10 mouse cellular contexts compared by ENCODE assay signal in genomic region chr16:22789908-22790367, GRCm38 (mm10). TPM values are rescaled to one million over a fixed set of nuclear protein-coding genes. Genes with fewer than 3 reads are reported as not detected.
DNase-seq lines count a peak whose midpoint lies in the region; ATAC-seq and TF ChIP-seq lines count a peak whose summit lies in the region.
"Had no signal": no experiment of that assay in that cellular context is flagged by ENCODE, and none has a peak within 500 bp of the region (broad histone marks: within the 10 kb centered on the region; RNA-seq: fewer than 3 reads in every experiment).

No protein-coding gene starts in this region.

- H3K27ac ChIP-seq in cerebellum, adult 2 months (ENCODE audit: insufficient read depth, low read length), result peak overlapping the region; percentile 56; the same call in 1 of the 2 replicates
- no peak overlapping the region for H3K27ac ChIP-seq in neural tube, embryonic 14.5 days (ENCODE audit: low read depth, low read length)

- TF ChIP-seq CTCF in cerebellum, adult 2 months (IDR thresholded peaks at IDR 0.05; ENCODE audit: borderline replicate concordance, insufficient read depth, low read depth, low read length), result no peak

- no peak for TF ChIP-seq POLR2A in cerebellum, adult 2 months (IDR thresholded peaks at IDR 0.05; ENCODE audit: borderline replicate concordance, insufficient read depth, low read length)

- H3K4me1 ChIP-seq in cerebellum, adult 2 months (ENCODE audit: control insufficient read depth, insufficient read depth, low read length), result peaks cover 24% of the 10 kb centered on the region
- no peaks in the 10 kb centered on the region for H3K4me1 ChIP-seq in neural tube, embryonic 14.5 days (ENCODE audit: control insufficient read depth, insufficient read depth, low read length)

- no peaks in the 10 kb centered on the region for H3K36me3 ChIP-seq in neural tube, embryonic 14.5 days (ENCODE audit: control insufficient read depth, insufficient read depth, low read length)

- no peak overlapping the region for H3K9ac ChIP-seq in neural tube, embryonic 14.5 days (replicated peaks; ENCODE audit: low read depth, low read length)

- no peak overlapping the region for H3K4me2 ChIP-seq in neural tube, embryonic 14.5 days (ENCODE audit: low read depth, low read length)

- WGBS in cerebellum, adult 2 months, result 7% methylated on average over 10 of the region's 10 CpGs
- 51% methylated on average over 10 of the region's 10 CpGs for WGBS in neural tube, embryonic 14.5 days

- peak; percentile 86 for DNase-seq in brain, adult 2 months (ENCODE audit: low read depth, low spot score)
- peak; percentile 67 to 74 for DNase-seq in cerebellum, adult 2 months
- peak; percentile 79 to 88 for DNase-seq in layer of hippocampus, adult 18-20 months (ENCODE audit: low spot score in 2 of 2)
- DNase-seq in ovary, postnatal 36 days (ENCODE audit: low spot score), result no peak
- DNase-seq in kidney, postnatal 10 days, result no peak
- no peak for DNase-seq in ovary, adult 18-20 months (ENCODE audit: low spot score)
- no peak for DNase-seq in spleen, postnatal 36 days (ENCODE audit: low spot score in 2 of 2)

- no peaks in the 10 kb centered on the region for H3K9me3 ChIP-seq in neural tube, embryonic 14.5 days (ENCODE audit: control insufficient read depth, low read length)

- H3K27me3 ChIP-seq in cerebellum, adult 2 months (ENCODE audit: control insufficient read depth, insufficient read depth, low read length), result no peaks in the 10 kb centered on the region
- H3K27me3 ChIP-seq in neural tube, embryonic 14.5 days (ENCODE audit: control insufficient read depth, insufficient read depth, low read length), result no peaks in the 10 kb centered on the region

- ATAC-seq in neural tube, embryonic 14.5 days (ENCODE audit: low read depth), result peak; percentile 51; the same call in 1 of the 2 replicates

- H3K4me3 ChIP-seq in cerebellum, adult 2 months (replicated peaks; ENCODE audit: insufficient read depth, low read depth, low read length), result no peak overlapping the region
- H3K4me3 ChIP-seq in neural tube, embryonic 14.5 days (ENCODE audit: low read depth, low read length), result no peak overlapping the region

RNA-seq across cellular contexts. Expression of gene Crygs, which starts 21.4 kb away (rescaled TPM):
- polyA plus RNA-seq in cerebellum, adult 2 months (2012; rRNA removed), result 0.38 TPM in 2 replicates
- total RNA-seq in layer of hippocampus, adult 18-20 months (2021), result not detected
- not detected in 2 replicates for polyA plus RNA-seq in neural tube, embryonic 14.5 days (2014; fragmentation: Nextera tagmentation; extraction: Ambion mirVana)
- total RNA-seq: neutrophil, adult 5-6 weeks had no signal
- polyA plus RNA-seq: limb, embryonic 14.5 days had no signal

Comparison
In these comparisons a context has a peak if more than half of its experiments do, and no peak if none do; other contexts are left out.
1. DNase-seq: peak in brain, adult 2 months (single experiment), cerebellum, adult 2 months (2 of 2) and layer of hippocampus, adult 18-20 months (2 of 2); none in ovary, postnatal 36 days (single experiment), kidney, postnatal 10 days (single experiment), ovary, adult 18-20 months (single experiment) and spleen, postnatal 36 days (0 of 2).